Mouse (Mus musculus) layer of hippocampus, adult 8-10 months (tissue): ENCODE data around the gene Col11a1. TPM values are rescaled to one million over a fixed set of nuclear protein-coding genes. Genes with fewer than 3 reads are reported as not detected.

ENCODE experiments used
- DNase-seq, 2 experiments: peaks; one replicate each; pipeline ENCODE4 v3.0.0; 2022; ENCODE audit warnings: low spot score in 2 of 2
- total RNA-seq, 4 experiments: library from RNA; stranded (reverse); gene quantifications; 2 replicates each; pipeline ENCODE4 v1.2.4; 2022

Gene Col11a1
- total RNA-seq, result 10 to 100 TPM in 3 of 4 experiments, 1 to 10 TPM in 1; 8.7 to 17.3 (median 11.3) TPM

DNA sequence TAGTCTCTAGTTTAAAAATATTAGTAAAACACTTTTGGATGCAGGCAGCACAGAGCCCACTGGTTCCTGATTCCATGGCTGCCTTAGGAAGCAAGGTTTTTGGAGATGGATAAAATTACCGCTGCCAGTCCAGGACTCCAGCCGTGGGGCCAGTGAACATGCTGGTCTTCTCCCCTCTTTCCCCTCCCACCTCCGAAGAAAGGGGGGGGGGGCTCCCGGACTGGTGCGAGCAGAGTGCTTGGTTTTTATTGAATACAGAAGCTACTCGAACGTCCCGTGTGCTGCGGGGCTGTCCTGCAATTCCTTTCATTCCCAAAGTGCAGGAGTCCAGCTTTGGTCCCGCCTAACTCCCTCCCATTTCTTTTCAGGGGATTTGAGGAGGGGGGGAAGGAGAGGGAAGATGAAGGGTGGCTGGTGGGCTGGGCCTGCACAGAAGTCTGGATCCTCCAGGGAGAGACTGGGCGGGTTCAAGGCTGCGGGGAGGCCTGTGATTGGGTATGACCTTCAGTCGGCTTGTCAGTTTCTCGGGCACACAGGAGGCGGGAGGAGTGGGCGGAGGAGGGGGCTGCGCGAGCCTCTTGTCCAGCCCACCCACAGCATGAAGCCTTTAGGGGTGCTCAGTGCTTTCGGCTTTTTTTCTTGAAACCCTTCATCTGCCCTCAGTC lies at the start of gene Col11a1:
Gene Col11a1 (plus strand): TSS at position 570 of the 665 bp plus-strand sequence.
- peak; percentile 38 for DNase-seq

DNA sequence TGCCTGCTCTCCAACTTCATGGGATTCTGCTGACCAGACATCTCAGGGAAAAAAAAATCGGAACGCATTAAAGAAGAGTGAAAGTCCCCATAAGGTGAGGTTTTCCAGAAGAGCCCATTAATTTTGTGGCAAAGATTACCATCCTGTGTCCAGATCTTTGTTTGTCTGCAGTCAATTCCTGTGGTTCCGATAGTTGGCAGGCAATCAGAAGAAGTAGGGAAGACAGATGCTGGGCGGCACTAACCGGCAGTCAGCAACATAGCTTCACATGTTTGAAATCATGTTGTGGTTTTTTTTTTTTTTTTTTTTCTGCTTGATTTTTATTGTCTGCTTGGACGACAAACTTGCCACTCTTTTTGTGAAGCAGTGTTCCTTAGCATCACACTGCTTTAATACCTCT lies 39.4 kb upstream of the Col11a1 start:
- no peak for DNase-seq

DNA sequence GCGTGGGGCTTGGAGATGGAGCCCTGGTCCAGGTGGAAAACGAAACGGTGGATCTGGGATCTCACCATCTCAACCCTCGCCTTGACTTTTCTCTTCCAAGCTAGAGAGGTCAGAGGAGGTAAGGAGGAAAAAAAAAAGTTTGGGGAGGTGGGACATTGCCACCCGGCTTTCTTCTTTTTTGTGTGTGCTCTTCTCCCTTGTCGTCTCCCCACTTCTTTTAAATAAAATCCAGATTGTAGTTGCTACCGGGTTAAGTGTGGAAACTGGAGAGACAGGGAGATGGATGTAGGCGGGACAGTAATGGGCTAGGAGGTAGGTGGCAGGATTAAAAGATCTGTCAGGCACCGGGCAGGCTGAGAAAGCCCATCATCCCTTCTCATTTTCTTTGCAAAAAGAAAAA lies 546 bp downstream of the Col11a1 start:
- no peak for DNase-seq

GRCm38 (mm10) chr3:114031351-114032213 lies 1.2 kb downstream of the Col11a1 start:
- no peak for DNase-seq

- DNase-seq, result no peak
Observed at GRCm38 (mm10) chr3:114032333-114032732, 2.0 kb downstream of the Col11a1 start.

DNA sequence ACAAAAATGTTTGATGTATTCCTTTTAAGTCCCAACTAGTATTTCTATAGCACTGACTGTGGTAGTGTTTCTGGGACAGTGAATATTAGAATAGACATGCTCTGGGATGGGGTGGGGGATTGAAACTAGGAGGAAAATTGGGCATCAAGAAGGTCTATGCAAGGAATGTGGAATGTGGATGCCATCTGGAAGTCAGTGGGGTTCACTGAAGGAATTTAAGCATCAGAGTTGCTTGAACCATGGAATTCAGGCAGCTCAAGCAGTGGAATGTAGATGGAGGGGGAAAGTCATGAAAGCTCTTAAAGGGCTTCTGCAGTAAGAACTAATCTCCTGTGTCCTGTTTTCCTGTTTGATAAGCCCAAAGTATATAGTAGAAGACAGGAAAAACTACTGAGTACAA lies 22.1 kb downstream of the Col11a1 start:
- DNase-seq, result no peak

DNA sequence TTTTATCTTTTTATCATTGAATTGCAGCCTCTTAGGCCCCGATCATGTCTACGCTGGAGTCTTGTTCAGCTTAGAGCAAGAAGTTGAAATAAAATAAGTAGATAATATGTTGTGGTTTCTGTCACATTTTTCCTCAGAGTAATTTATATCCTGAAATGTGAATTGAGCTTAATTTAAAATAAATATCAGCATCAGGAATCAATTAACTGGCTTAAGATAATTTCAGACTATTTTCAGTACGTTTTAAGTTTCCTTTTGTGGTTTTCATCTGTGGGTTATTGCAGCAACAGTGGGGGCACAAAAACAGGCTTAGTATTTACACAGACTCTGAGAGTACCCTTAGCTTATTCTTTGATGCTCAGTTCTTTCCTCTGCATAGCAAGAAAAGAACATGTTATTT lies 23.2 kb downstream of the Col11a1 start:
- DNase-seq, result no peak

GRCm38 (mm10) chr3:114065123-114065522 lies 34.8 kb downstream of the Col11a1 start:
- DNase-seq, result no peak

GRCm38 (mm10) chr3:114065587-114065986 lies 35.2 kb downstream of the Col11a1 start:
- DNase-seq, result peak; percentile 13 to 20

- DNase-seq, result no peak
Observed at GRCm38 (mm10) chr3:114099335-114099734, 69.0 kb downstream of the Col11a1 start.

DNA sequence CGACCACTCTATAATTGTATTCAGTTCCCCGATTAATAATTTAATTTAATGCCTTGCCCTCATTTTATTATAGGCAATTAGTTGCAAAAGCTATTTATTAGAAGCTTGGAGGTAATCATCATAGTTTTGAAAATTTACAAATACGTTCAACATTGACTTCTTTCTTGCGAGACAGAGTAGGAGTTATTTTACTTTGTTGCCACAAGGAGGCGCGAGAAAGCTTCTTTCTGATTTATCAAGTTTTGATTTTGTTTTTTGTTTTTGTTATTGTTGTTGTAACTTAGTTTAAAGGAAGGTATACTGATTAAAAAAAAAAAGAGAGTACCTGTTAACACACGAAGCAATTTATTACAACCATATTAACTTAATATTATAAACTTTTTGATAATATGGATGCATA lies 76.8 kb downstream of the Col11a1 start:
- DNase-seq, result no peak

- no peak for DNase-seq
Observed at GRCm38 (mm10) chr3:114147140-114147539, 116.8 kb downstream of the Col11a1 start.

GRCm38 (mm10) chr3:114197964-114198750 lies 167.8 kb downstream of the Col11a1 start:
- no peak for DNase-seq

GRCm38 (mm10) chr3:114212255-114212654 lies 181.9 kb downstream of the Col11a1 start:
- DNase-seq, result no peak

DNA sequence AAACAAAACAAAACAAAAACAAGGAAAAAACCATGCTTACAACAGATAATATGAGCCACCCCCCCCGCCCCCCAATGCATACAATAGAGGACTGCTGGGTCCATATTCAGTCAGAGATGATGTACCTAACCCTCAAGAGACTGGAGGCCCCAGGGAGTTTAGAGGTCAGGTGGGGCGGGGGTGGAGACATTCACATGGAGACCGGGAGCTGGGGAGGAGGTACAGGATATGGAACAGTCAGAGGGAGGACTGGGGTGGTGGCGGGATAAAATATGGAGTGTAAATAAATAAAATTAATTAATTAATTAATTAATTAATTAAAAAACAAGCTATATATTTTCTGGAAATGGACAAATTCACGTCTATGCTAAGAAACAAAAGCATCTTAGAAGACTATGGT lies 185.8 kb downstream of the Col11a1 start:
- no peak for DNase-seq

DNA sequence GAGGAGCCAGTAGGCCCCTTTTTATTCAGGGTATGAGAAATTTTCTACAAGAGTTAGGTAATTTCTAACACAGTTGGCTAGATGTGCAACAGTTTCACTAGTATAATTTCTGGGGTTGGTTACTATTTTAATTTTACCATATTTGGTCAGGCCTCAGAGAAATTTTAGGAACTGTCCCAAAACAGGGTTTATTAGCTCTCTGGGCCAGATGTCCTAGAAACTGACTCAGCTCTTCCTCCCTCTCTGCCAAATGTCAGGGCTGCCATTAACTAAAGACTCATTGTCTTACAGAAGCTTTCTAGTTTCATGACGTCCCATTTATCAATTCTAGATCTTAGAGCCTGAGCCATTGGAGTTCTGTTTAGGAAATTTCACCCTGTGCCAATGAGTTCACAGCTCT lies 199.2 kb downstream of the Col11a1 start:
- DNase-seq, result peak; percentile 4 to 6
